Mouse (Mus musculus): ENCODE measurements at regions not wholly inside any gene's neighbourhood (a gene's known extent, or its start where the extent isn't known, plus 50 kb on each side); places are given as distances from the start of the nearest gene placed in this dataset.
A peak's percentile ranks its signal among the peaks of the same experiment; 100 is the strongest.

DNA sequence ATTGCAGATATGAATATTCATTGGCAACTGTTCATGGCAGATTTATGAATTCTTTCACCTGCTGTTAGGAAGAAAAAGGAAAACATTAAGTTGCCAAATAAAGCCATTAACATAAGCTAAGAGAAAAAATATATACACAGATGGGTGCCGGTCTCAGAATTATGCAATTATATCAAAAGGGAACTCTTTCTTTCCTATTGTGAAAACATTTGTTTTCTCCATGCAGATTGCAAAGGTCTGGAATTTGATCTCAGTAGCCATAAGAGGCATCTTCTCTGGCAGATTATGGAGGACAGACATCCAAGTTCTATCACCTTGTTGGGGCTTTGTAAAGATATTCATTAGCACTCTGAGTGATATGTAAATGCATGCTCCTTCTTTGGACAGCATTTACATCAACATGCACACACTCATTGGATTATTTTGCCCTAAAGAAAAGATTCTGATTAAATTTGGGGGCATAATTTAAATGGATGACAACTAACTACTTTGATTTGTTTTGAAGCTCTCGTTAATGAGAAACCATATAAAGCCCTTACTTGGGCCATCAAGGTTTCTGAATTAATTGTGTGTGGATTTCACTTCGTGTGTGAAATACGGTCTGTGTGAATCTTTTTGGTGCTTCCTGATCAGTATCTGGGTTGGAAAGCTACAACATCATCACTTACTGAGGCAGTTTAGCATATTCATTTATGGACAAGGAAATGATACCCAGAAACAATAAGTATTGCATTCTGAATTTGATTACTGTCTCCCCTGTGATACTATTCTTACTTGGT lies 171.2 kb upstream of the Robo2 start:
- no peaks in the 10 kb centered on the region for H3K36me3 ChIP-seq (replicated peaks; ENCODE audit: control insufficient read depth, insufficient read depth, low read depth, low read length)
- H3K4me3 ChIP-seq (ENCODE audit: low read depth, low read length): no peak overlapping the region
- no peak overlapping the region for H3K27ac ChIP-seq (replicated peaks; ENCODE audit: low read depth, low read length)
- DNase-seq (ENCODE audit: low spot score): no peak
- no peak overlapping the region for H3K9ac ChIP-seq (replicated peaks; ENCODE audit: low read length)
- 88% methylated on average over 4 of the region's 4 CpGs for WGBS
- H3K9me3 ChIP-seq (replicated peaks; ENCODE audit: control insufficient read depth, low read length): no peaks in the 10 kb centered on the region
- H3K4me2 ChIP-seq (ENCODE audit: low read depth, low read length): no peak overlapping the region
- H3K4me1 ChIP-seq (ENCODE audit: control insufficient read depth, insufficient read depth, low read length): no peaks in the 10 kb centered on the region
- H3K27me3 ChIP-seq (ENCODE audit: control insufficient read depth, insufficient read depth, low read length): no peaks in the 10 kb centered on the region
- no peak for ATAC-seq (replicated peaks; ENCODE audit: insufficient number of reproducible peaks, low FRiP score, low TSS enrichment, low read depth)

- Histone ChIP-seq H3K4me1 (ENCODE audit: control insufficient read depth, insufficient read depth, low read length) (no peaks in the 10 kb centered on the region), H3K9ac (replicated peaks; ENCODE audit: low read length) (no peak overlapping the region), H3K27ac (replicated peaks; ENCODE audit: low read depth, low read length) (no peak overlapping the region), H3K4me2 (ENCODE audit: low read depth, low read length) (no peak overlapping the region), H3K36me3 (replicated peaks; ENCODE audit: control insufficient read depth, insufficient read depth, low read depth, low read length) (no peaks in the 10 kb centered on the region), H3K9me3 (replicated peaks; ENCODE audit: control insufficient read depth, low read length) (no peaks in the 10 kb centered on the region), H3K27me3 (ENCODE audit: control insufficient read depth, insufficient read depth, low read length) (no peaks in the 10 kb centered on the region), H3K4me3 (ENCODE audit: low read depth, low read length) (no peak overlapping the region)
- DNase-seq (ENCODE audit: low spot score): no peak
- no peak for ATAC-seq (replicated peaks; ENCODE audit: insufficient number of reproducible peaks, low FRiP score, low TSS enrichment, low read depth)
- WGBS: 66% methylated on average over 5 of the region's 5 CpGs
Observed at GRCm38 (mm10) chr16:74548374-74548773, 136.7 kb upstream of the Robo2 start.

DNA sequence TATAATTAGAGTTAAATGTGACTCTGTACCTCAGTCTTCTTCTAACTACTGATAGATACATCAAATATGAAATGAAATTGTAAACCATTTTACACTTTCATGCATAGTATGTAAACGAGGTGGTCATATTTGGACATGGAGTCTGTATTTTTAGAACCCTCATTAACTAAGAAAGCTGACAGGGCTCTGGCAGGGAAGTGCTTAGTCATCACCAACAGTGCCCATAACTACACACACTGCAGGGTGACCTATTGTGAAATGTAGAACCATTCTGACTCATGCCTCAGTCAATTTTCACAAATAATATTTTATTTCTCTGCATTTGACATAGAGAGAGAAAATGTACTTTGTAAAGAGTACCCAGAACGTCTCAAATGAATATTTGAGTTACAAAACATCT lies 118.9 kb upstream of the Robo2 start:
- H3K4me1 ChIP-seq (ENCODE audit: control insufficient read depth, insufficient read depth, low read length): no peaks in the 10 kb centered on the region
- ATAC-seq (replicated peaks; ENCODE audit: insufficient number of reproducible peaks, low FRiP score, low TSS enrichment, low read depth) (no peak), DNase-seq (ENCODE audit: low spot score) (no peak)
- 76% methylated on average over 2 of the region's 2 CpGs for WGBS
- no peaks in the 10 kb centered on the region for H3K36me3 ChIP-seq (replicated peaks; ENCODE audit: control insufficient read depth, insufficient read depth, low read depth, low read length)
- no peaks in the 10 kb centered on the region for H3K9me3 ChIP-seq (replicated peaks; ENCODE audit: control insufficient read depth, low read length)
- no peaks in the 10 kb centered on the region for H3K27me3 ChIP-seq (ENCODE audit: control insufficient read depth, insufficient read depth, low read length)
- no peak overlapping the region for H3K4me3 ChIP-seq (ENCODE audit: low read depth, low read length)
- no peak overlapping the region for H3K4me2 ChIP-seq (ENCODE audit: low read depth, low read length)
- H3K27ac ChIP-seq (replicated peaks; ENCODE audit: low read depth, low read length): no peak overlapping the region
- no peak overlapping the region for H3K9ac ChIP-seq (replicated peaks; ENCODE audit: low read length)

GRCm38 (mm10) chr16:74528245-74528644 lies 116.6 kb upstream of the Robo2 start:
- no peak overlapping the region for H3K9ac ChIP-seq (replicated peaks; ENCODE audit: low read length)
- no peaks in the 10 kb centered on the region for H3K36me3 ChIP-seq (replicated peaks; ENCODE audit: control insufficient read depth, insufficient read depth, low read depth, low read length)
- ATAC-seq (replicated peaks; ENCODE audit: insufficient number of reproducible peaks, low FRiP score, low TSS enrichment, low read depth) (no peak), DNase-seq (ENCODE audit: low spot score) (no peak)
- no peaks in the 10 kb centered on the region for H3K27me3 ChIP-seq (ENCODE audit: control insufficient read depth, insufficient read depth, low read length)
- WGBS: 23% methylated on average over 3 of the region's 3 CpGs
- no peak overlapping the region for H3K27ac ChIP-seq (replicated peaks; ENCODE audit: low read depth, low read length)
- H3K4me3 ChIP-seq (ENCODE audit: low read depth, low read length): no peak overlapping the region
- H3K4me1 ChIP-seq (ENCODE audit: control insufficient read depth, insufficient read depth, low read length): no peaks in the 10 kb centered on the region
- H3K4me2 ChIP-seq (ENCODE audit: low read depth, low read length): no peak overlapping the region
- H3K9me3 ChIP-seq (replicated peaks; ENCODE audit: control insufficient read depth, low read length): no peaks in the 10 kb centered on the region

GRCm38 (mm10) chr16:74526521-74526920 lies 114.9 kb upstream of the Robo2 start:
- no peak overlapping the region for H3K4me2 ChIP-seq (ENCODE audit: low read depth, low read length)
- WGBS: 29% methylated on average over 1 of the region's 1 CpGs
- peak; percentile 62 for DNase-seq (ENCODE audit: low spot score)
- ATAC-seq (replicated peaks; ENCODE audit: insufficient number of reproducible peaks, low FRiP score, low TSS enrichment, low read depth): no peak; the same call in 1 of the 2 replicates
- H3K9me3 ChIP-seq (replicated peaks; ENCODE audit: control insufficient read depth, low read length): no peaks in the 10 kb centered on the region
- no peaks in the 10 kb centered on the region for H3K27me3 ChIP-seq (ENCODE audit: control insufficient read depth, insufficient read depth, low read length)
- no peaks in the 10 kb centered on the region for H3K36me3 ChIP-seq (replicated peaks; ENCODE audit: control insufficient read depth, insufficient read depth, low read depth, low read length)
- H3K4me3 ChIP-seq (ENCODE audit: low read depth, low read length): no peak overlapping the region
- H3K4me1 ChIP-seq (ENCODE audit: control insufficient read depth, insufficient read depth, low read length): no peaks in the 10 kb centered on the region
- no peak overlapping the region for H3K27ac ChIP-seq (replicated peaks; ENCODE audit: low read depth, low read length)
- H3K9ac ChIP-seq (replicated peaks; ENCODE audit: low read length): no peak overlapping the region

DNA sequence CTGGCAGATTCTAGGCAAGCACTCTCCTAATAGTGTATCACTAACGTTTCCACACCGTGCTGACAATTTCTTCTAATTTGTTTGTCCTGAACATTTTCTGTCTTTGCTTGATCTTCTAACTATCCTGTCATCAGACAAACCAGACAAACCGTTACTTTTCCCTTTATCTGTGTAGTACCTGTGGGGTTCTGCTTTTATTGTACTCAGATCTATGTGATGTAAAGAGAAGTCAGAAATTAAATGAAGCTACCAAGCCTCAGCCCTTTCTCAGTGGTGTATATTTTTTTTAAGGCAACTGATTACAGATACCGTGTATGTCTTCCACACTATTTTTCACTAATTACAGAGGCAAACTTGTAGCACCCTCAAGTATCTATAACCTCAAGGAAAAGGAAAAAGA lies 108.9 kb upstream of the Robo2 start:
- DNase-seq (ENCODE audit: low spot score) (no peak), ATAC-seq (replicated peaks; ENCODE audit: insufficient number of reproducible peaks, low FRiP score, low TSS enrichment, low read depth) (no peak)
- Histone ChIP-seq H3K4me3 (ENCODE audit: low read depth, low read length) (no peak overlapping the region), H3K4me2 (ENCODE audit: low read depth, low read length) (no peak overlapping the region), H3K36me3 (replicated peaks; ENCODE audit: control insufficient read depth, insufficient read depth, low read depth, low read length) (no peaks in the 10 kb centered on the region), H3K27ac (replicated peaks; ENCODE audit: low read depth, low read length) (no peak overlapping the region), H3K4me1 (ENCODE audit: control insufficient read depth, insufficient read depth, low read length) (no peaks in the 10 kb centered on the region), H3K9ac (replicated peaks; ENCODE audit: low read length) (no peak overlapping the region), H3K9me3 (replicated peaks; ENCODE audit: control insufficient read depth, low read length) (no peaks in the 10 kb centered on the region), H3K27me3 (ENCODE audit: control insufficient read depth, insufficient read depth, low read length) (no peaks in the 10 kb centered on the region)
- 77% methylated on average over 4 of the region's 4 CpGs for whole genome bisulfite sequencing

- H3K4me1 ChIP-seq (ENCODE audit: control insufficient read depth, insufficient read depth, low read length): no peaks in the 10 kb centered on the region
Observed at GRCm38 (mm10) chr16:74517888-74518287, 106.3 kb upstream of the Robo2 start.

GRCm38 (mm10) chr16:74517374-74517773 lies 105.7 kb upstream of the Robo2 start:
- Histone ChIP-seq H3K36me3 (replicated peaks; ENCODE audit: control insufficient read depth, insufficient read depth, low read depth, low read length) (no peaks in the 10 kb centered on the region), H3K9me3 (replicated peaks; ENCODE audit: control insufficient read depth, low read length) (no peaks in the 10 kb centered on the region), H3K27ac (replicated peaks; ENCODE audit: low read depth, low read length) (no peak overlapping the region), H3K4me2 (ENCODE audit: low read depth, low read length) (no peak overlapping the region), H3K27me3 (ENCODE audit: control insufficient read depth, insufficient read depth, low read length) (no peaks in the 10 kb centered on the region), H3K4me1 (ENCODE audit: control insufficient read depth, insufficient read depth, low read length) (no peaks in the 10 kb centered on the region), H3K9ac (replicated peaks; ENCODE audit: low read length) (no peak overlapping the region), H3K4me3 (ENCODE audit: low read depth, low read length) (no peak overlapping the region)
- ATAC-seq (replicated peaks; ENCODE audit: insufficient number of reproducible peaks, low FRiP score, low TSS enrichment, low read depth): no peak
- DNase-seq (ENCODE audit: low spot score): no peak
- WGBS: 90% methylated on average over 4 of the region's 4 CpGs

More at GRCm38 (mm10) chr16:74517888-74518287, 106.3 kb upstream of the Robo2 start:
- Histone ChIP-seq H3K9me3 (replicated peaks; ENCODE audit: control insufficient read depth, low read length) (no peaks in the 10 kb centered on the region), H3K36me3 (replicated peaks; ENCODE audit: control insufficient read depth, insufficient read depth, low read depth, low read length) (no peaks in the 10 kb centered on the region), H3K27ac (replicated peaks; ENCODE audit: low read depth, low read length) (no peak overlapping the region), H3K4me3 (ENCODE audit: low read depth, low read length) (no peak overlapping the region), H3K27me3 (ENCODE audit: control insufficient read depth, insufficient read depth, low read length) (no peaks in the 10 kb centered on the region), H3K4me2 (ENCODE audit: low read depth, low read length) (no peak overlapping the region), H3K9ac (replicated peaks; ENCODE audit: low read length) (no peak overlapping the region)
- 92% methylated on average over 1 of the region's 1 CpGs for WGBS
- DNase-seq (ENCODE audit: low spot score) (no peak), ATAC-seq (replicated peaks; ENCODE audit: insufficient number of reproducible peaks, low FRiP score, low TSS enrichment, low read depth) (no peak)

Data from embryonic facial prominence, embryonic 11.5 days (tissue).